Mouse (Mus musculus): Measurements from ENCODE around the gene Gm14137. TPM values are rescaled to one million over a fixed set of nuclear protein-coding genes. Genes with fewer than 3 reads are reported as not detected.

Gm14137 gene
- polyA plus RNA-seq, 1 experiment from 2014 or later, result 0.08 TPM

DNA sequence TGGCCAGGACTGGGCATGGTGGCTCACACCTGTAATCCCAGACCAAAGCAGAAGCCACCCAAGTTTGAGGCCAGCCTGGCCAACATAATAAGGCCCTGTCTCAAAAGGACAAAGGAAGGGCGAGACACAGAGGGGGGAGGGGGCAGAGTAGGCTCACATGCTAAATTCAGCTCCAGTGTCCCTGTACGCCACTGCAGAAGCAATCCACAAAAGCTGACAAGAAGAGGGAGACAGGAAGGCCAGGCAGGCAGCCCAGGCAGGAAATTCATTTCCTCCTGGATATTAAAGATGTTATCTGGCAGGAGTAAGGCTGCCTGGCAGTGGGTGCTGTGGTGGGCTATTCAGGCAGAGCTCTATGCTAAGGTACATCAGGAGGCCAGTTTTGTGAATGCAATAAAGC is 13.1 kb upstream of the Gm14137 start:
- Histone ChIP-seq H3K27me3 (replicated peaks; ENCODE audit: control insufficient read depth, insufficient read depth, low read length) (no peaks in the 10 kb centered on the region), H3K4me2 (replicated peaks; ENCODE audit: low read depth) (no peak overlapping the region), H3K9ac (ENCODE audit: low read depth, low read length) (no peak overlapping the region), H3K27ac (ENCODE audit: low read depth, low read length) (no peak overlapping the region), H3K4me3 (ENCODE audit: low read depth, low read length) (no peak overlapping the region), H3K36me3 (ENCODE audit: control insufficient read depth, insufficient read depth) (no peaks in the 10 kb centered on the region), H3K4me1 (replicated peaks; ENCODE audit: control insufficient read depth, insufficient read depth, low read length) (peaks cover 3% of the 10 kb centered on the region; the same call in 1 of the 2 replicates), H3K9me3 (ENCODE audit: control insufficient read depth) (no peaks in the 10 kb centered on the region)
- 68% methylated on average over 2 of the region's 2 CpGs for WGBS
- ATAC-seq, result no peak
- no peak for TF ChIP-seq CTCF (IDR thresholded peaks at IDR 0.05; ENCODE audit: low read depth)

- ATAC-seq, result no peak
- Histone ChIP-seq H3K4me1 (replicated peaks; ENCODE audit: control insufficient read depth, insufficient read depth, low read length) (no peaks in the 10 kb centered on the region; the same call in 1 of the 2 replicates), H3K9me3 (ENCODE audit: control insufficient read depth) (no peaks in the 10 kb centered on the region), H3K4me3 (ENCODE audit: low read depth, low read length) (no peak overlapping the region), H3K36me3 (ENCODE audit: control insufficient read depth, insufficient read depth) (no peaks in the 10 kb centered on the region), H3K27me3 (replicated peaks; ENCODE audit: control insufficient read depth, insufficient read depth, low read length) (no peaks in the 10 kb centered on the region), H3K27ac (ENCODE audit: low read depth, low read length) (peak overlapping the region; percentile 79), H3K9ac (ENCODE audit: low read depth, low read length) (no peak overlapping the region), H3K4me2 (replicated peaks; ENCODE audit: low read depth) (0 out of 2 replicates have a peak overlapping the region, but pooled peaks have one; percentile 6)
- TF ChIP-seq CTCF (IDR thresholded peaks at IDR 0.05; ENCODE audit: low read depth), result no peak
- WGBS, result 29% methylated on average over 3 of the region's 3 CpGs
Observed at GRCm38 (mm10) chr2:119163135-119163534, 11.2 kb upstream of the Gm14137 start.

DNA sequence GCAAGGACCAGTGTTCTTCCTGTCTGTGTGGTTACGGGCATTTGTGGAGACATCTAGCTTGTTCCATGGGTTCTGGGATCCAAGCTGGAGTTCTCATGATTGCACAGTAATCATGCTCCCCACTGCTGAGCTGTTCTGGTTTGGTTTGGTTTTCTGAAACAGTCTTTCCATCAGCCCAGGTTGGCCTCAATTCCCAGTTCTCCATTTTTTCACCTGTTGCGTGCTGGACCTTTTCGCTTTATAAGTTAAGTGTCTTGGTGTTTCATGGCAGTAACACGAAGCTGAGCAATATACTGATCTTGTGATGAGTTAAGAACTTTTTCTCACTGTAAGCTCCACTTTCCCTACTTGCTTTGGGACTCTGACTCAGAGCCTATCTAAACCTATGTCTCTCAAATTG is 10.3 kb upstream of the Gm14137 start:
- Histone ChIP-seq H3K4me3 (ENCODE audit: low read depth, low read length) (no peak overlapping the region), H3K36me3 (ENCODE audit: control insufficient read depth, insufficient read depth) (no peaks in the 10 kb centered on the region), H3K9ac (ENCODE audit: low read depth, low read length) (no peak overlapping the region), H3K27me3 (replicated peaks; ENCODE audit: control insufficient read depth, insufficient read depth, low read length) (no peaks in the 10 kb centered on the region), H3K27ac (ENCODE audit: low read depth, low read length) (no peak overlapping the region; the same call in 1 of the 2 replicates), H3K9me3 (ENCODE audit: control insufficient read depth) (no peaks in the 10 kb centered on the region), H3K4me1 (replicated peaks; ENCODE audit: control insufficient read depth, insufficient read depth, low read length) (no peaks in the 10 kb centered on the region; the same call in 1 of the 2 replicates), H3K4me2 (replicated peaks; ENCODE audit: low read depth) (no peak overlapping the region)
- WGBS, result 79% methylated on average over 4 of the region's 4 CpGs
- TF ChIP-seq CTCF (IDR thresholded peaks at IDR 0.05; ENCODE audit: low read depth), result no peak
- no peak for ATAC-seq

GRCm38 (mm10) chr2:119165401-119165800 is 8.9 kb upstream of the Gm14137 start:
- Histone ChIP-seq H3K4me2 (replicated peaks; ENCODE audit: low read depth) (no peak overlapping the region), H3K4me1 (replicated peaks; ENCODE audit: control insufficient read depth, insufficient read depth, low read length) (no peaks in the 10 kb centered on the region; the same call in 1 of the 2 replicates), H3K9ac (ENCODE audit: low read depth, low read length) (no peak overlapping the region), H3K9me3 (ENCODE audit: control insufficient read depth) (no peaks in the 10 kb centered on the region), H3K27me3 (replicated peaks; ENCODE audit: control insufficient read depth, insufficient read depth, low read length) (no peaks in the 10 kb centered on the region), H3K27ac (ENCODE audit: low read depth, low read length) (no peak overlapping the region), H3K4me3 (ENCODE audit: low read depth, low read length) (no peak overlapping the region), H3K36me3 (ENCODE audit: control insufficient read depth, insufficient read depth) (no peaks in the 10 kb centered on the region)
- no peak for ATAC-seq
- peak; percentile 39 for TF ChIP-seq CTCF (IDR thresholded peaks at IDR 0.05; ENCODE audit: low read depth)

DNA sequence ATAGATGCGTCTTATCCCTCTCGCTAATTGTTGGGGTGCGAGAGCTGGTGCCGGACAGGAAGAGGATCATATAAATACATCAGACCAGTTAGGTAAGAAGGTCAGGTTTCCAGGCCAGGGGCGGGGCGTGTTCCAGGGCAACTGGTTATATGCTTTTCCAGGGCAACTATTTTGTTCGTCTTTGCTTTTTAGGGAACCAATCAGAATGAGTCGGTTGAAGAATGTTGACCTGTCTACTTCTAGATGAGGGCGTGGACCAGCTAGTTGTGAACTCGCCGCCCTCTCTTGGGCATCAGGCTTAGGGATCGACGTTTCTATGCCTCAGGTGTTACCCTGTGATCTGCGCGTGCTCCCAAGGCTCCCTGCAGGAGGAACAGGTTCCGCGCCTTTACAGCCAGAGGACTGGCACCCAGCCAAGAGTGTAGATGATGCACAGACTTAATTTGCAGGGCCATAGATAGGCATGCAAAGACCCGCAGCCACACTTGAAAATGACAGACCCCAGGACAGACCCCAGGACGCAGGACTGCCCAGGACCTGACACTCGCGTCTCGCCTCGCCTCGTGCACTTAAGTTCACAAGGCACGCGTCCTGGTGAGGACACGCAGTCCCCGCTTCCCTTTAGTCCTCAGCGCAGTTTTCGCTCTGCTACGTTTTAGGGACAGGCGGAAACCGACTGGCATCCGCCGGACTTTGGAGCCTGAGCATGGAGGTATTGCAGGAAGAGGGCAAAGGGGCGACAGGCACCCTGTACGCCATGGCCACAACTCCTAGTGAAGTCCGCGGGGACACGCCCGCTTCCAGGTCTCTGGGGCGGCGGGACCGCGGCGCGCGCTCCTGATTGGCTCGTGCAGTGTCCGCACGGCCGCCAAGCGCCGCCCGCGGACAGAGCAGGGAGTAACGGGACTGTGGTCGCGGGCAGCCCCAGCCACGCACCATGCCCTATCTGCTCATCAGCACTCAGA is 7.1 kb upstream of the Gm14137 start, which contains the start of gene Gchfr:
TSS of gene Gchfr (plus strand) at position 873 of the 965 bp plus-strand sequence.
- no peaks in the 10 kb centered on the region; the same call in 1 of the 2 replicates for H3K4me1 ChIP-seq (replicated peaks; ENCODE audit: control insufficient read depth, insufficient read depth, low read length)
- H3K27me3 ChIP-seq (replicated peaks; ENCODE audit: control insufficient read depth, insufficient read depth, low read length), result no peaks in the 10 kb centered on the region
- H3K27ac ChIP-seq (ENCODE audit: low read depth, low read length), result peak within 1 kb of the TSS; percentile 79
- peak within 1 kb of the TSS; percentile 41 for H3K4me3 ChIP-seq (ENCODE audit: low read depth, low read length)
- TF ChIP-seq CTCF (IDR thresholded peaks at IDR 0.05; ENCODE audit: low read depth), result peak; percentile 50
- WGBS, result under 1% methylated on average over 60 of the region's 60 CpGs
- no peaks in the 10 kb centered on the region for H3K9me3 ChIP-seq (ENCODE audit: control insufficient read depth)
- peak within 1 kb of the TSS; percentile 81 for H3K4me2 ChIP-seq (replicated peaks; ENCODE audit: low read depth)
- H3K9ac ChIP-seq (ENCODE audit: low read depth, low read length), result peak within 1 kb of the TSS; percentile 35
- no peaks in the 10 kb centered on the region for H3K36me3 ChIP-seq (ENCODE audit: control insufficient read depth, insufficient read depth)
- peak; percentile 92 for ATAC-seq

GRCm38 (mm10) chr2:119167866-119168256 is 6.4 kb upstream of the Gm14137 start:
- Histone ChIP-seq H3K9me3 (ENCODE audit: control insufficient read depth) (no peaks in the 10 kb centered on the region), H3K27me3 (replicated peaks; ENCODE audit: control insufficient read depth, insufficient read depth, low read length) (no peaks in the 10 kb centered on the region), H3K4me3 (ENCODE audit: low read depth, low read length) (peak overlapping the region; percentile 41), H3K4me2 (replicated peaks; ENCODE audit: low read depth) (peak overlapping the region; percentile 81), H3K36me3 (ENCODE audit: control insufficient read depth, insufficient read depth) (no peaks in the 10 kb centered on the region), H3K4me1 (replicated peaks; ENCODE audit: control insufficient read depth, insufficient read depth, low read length) (no peaks in the 10 kb centered on the region; the same call in 1 of the 2 replicates), H3K27ac (ENCODE audit: low read depth, low read length) (peak overlapping the region; percentile 79), H3K9ac (ENCODE audit: low read depth, low read length) (peak overlapping the region; percentile 35)
- no peak for TF ChIP-seq CTCF (IDR thresholded peaks at IDR 0.05; ENCODE audit: low read depth)
- no peak; the same call in 1 of the 2 replicates for ATAC-seq
- 3% methylated on average over 26 of the region's 26 CpGs for WGBS

Measured in intestine, postnatal 0 days (tissue).